Mouse (Mus musculus) ES-CJ7 (cell line): ENCODE measurements around the gene Rfxank.
A peak's percentile ranks its signal among the peaks of the same experiment; 100 is the strongest.

Source experiments
- DNase-seq: peaks from one replicate; pipeline ENCODE4 v3.0.0; 2011; ENCODE audit warnings: low read depth, low spot score

The Rfxank gene

DNA sequence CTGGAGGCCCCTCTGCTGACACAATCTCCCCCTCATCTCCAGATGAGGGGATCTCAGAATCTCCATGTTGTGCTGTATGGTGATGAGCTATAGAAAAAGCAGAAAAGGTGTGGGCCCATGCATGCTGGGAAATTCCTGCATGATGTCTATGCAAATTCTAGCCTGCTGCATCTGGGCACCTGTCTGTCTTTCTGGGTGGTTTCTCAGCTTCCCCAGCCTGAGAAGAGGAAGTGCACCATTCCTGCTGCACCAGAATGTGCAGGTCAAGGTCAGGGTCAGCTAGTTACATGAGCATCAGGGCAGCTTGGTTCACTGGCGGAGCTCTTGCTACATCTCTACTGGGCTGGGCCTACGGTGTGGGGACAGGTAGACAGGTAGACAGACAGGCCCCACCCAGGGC, 28.5 kb downstream of the Rfxank start:
- peak; percentile 63 for DNase-seq

DNA sequence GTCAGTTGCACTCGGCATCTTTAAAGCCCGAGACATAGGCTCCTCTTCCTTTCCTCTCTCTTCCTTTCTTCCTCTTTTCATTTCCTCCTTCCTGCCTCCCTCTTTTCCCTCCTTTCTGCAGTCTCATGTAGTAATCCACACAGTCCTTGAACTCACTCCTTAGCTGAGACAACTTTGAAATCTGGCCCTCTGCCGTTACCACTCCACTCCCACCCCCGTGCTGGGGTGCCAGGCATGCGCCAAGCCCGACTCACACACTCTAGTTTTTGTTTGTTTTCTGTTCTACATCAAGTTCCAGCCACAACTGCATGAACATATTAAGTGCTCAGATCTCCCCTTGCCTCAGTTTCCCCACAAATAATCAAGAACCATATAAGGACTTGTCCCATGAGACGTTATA, 34.0 kb downstream of the Rfxank start:
- DNase-seq, result no peak

DNA sequence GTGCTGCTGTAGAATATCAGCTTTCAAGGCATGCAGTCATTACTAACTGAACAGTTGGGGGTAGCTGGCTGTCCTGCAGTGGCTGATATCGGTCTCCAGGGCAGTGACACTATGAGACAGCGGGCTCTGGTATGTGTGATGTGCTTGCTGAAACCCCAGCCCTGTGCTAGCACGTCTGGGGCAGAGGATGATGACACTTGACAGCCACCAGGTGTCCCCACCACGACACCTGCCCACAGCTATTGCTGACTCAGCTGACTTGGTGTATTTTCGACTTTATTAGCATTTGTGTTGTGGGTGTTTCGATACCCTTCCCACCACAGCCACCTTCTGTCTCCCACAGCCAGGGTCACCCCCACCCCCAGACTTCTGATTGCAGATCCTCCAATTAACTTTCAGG, 34.4 kb downstream of the Rfxank start:
- peak; percentile 79 for DNase-seq

DNA sequence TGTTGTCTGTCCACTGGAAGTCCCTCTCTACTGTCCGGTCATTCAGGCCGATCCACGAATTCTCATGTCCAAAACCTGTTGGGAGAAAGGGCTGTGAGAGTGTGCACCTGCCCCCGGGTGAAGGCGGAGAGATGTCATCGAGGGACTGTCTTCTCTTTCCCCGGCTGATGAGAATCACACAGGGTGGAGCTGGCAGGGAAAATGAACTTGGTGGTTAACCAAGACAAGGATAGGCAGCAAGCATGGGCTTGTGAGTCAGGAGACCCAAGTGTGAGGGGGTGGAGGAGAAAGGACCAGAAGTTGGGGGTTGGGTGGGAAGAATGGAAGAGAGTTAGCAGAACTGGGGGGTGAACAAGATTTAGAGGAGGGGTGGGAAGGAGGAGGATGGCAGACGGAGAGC, 38.7 kb downstream of the Rfxank start:
- no peak for DNase-seq

DNA sequence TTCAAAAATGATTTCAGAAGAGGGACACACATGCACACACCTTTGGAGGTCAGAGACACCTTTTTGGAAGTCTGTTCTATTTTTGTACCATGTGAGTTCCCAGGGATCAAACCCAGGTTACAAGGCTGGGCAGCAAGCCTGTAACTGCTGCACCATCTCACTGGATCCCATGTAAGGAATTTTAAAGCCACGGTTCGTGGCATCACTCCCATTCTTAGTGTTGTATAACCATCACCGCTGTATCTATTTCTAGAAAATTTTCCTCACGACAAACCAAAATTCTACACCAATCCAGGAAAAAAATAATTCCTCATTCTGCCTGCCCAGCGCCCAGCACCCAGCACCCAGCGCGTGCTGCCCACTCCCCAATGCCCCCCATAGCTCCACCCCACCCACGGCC, 39.7 kb downstream of the Rfxank start:
- no peak for DNase-seq

DNA sequence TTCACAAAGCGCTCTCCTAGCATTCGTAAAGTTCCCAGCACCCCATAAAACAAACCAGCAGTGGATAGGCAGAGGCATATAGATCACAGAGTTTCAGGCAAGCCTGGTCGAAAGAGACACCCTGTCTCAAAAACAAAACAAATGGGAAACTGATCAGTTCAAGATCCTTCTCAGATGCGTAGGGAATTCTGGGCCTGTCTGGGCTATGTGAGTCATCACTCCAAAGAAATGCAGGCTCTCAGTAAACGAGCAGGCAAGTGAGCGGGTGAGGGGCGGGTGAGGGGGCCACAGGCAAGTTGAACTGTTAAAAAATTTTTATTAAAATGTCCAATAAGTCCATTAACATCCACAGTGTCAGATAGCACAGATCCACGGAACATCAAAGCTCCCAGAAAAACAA, 46.2 kb downstream of the Rfxank start:
- DNase-seq, result no peak

DNA sequence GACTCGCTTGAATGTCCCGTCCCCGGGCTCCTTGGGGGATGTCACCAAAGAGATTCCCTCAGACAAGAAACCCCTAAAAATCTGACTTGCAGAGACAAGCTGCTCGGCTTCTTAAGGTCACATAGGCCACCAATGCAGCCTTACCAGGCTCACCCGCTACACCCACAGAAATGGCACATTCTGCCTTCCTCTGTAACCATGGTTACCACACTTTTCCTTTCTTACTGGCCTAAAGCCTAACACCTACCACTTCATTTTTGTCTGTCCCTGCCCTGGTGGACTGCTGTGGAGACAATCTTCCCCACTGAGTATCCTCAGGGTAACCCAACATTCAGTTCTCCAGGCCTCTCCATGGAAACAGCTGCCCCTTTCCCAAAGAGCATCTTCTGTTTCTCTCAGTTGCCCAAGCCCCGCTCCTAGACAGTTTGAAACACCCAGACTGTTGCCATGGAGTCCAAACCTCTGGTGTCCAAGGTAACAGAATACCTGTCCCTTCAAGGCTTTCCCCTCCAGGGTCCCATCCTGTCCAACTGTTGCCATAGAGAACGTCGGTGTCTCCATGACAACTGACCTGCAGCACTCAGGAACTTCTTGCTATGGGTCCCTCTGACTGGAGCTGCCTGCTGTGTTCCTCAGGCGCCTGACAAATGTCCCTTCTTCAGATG, 49.5 kb downstream of the Rfxank start:
- DNase-seq, result peak; percentile 91

DNA sequence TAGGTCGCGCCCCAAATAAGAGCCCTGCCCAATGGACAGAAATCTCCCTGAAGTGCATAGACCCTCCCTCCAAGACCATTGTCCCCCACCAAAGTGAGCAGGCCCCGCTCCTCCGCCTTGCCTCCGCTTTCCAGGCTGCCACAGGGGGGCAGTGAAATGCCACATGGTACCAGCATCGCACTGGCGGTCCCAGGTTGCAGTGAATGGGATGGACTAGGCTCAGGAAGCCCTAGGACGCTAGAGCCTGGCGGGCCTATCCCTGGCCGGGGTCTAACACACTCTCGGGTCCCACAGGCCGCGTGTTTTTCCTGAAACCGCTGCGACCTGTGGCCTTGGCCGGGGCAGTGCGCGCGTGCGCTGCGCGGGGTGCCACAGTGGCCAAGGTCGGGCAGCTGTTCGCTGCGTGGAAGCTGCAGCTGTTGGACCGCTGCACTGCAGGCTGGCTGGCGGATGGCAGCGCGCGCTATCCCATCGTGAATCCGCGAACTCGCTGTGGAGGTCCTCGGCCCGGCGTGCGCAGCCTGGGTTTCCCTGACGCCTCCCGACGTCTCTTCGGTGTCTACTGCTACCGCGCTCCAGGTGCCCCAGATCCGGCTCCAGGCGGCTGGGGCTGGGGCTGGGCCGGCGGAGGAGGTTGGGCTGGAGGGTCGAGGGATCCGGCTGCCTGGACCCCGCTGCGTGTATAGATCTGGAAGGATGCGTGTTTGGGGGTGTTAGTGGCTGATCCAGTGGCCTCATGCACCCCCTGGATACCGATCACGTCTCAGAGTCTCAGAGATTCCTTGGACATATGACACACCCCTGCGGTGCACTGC, 50.9 kb downstream of the Rfxank start:
- peak; percentile 76 for DNase-seq

DNA sequence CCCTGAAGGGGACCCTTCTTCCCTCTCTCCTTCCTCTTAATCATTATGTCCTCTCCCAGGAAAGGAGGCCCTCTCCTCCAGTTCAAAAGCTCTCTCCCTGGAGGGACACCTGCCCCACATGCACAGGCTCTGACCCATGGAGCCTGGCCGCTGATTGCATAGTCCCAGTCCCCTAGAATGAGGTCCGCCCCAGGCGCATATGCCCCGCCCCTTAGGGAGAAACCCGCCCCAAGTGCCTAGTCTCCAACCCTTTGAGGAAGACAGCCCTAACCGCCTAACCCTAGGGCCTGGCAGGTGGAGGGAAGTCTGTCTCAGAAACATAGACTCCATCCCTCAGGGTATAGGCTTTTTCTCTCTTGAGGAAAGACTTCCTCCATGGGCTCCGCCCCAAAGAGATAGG, 51.7 kb downstream of the Rfxank start:
- DNase-seq, result peak; percentile 60

DNA sequence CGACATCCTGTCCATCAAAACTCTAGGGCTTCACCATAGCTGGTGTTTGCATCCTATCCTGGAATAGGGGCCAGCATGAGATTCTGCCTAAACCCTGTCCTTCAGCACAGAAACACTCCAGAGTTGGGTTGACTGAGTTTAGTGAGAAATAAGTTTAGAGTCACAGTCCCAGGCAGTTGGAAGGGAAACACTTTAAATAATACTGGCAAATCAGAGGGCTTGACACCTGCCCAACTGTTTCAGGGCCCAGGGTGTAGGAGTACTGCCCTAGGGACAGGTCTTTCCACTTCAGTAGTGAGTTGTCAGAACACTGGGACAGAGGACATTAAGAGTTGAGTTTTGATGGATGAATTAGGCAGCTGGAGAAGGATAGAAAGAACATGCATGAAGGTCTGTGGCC, 52.8 kb downstream of the Rfxank start:
- no peak for DNase-seq

DNA sequence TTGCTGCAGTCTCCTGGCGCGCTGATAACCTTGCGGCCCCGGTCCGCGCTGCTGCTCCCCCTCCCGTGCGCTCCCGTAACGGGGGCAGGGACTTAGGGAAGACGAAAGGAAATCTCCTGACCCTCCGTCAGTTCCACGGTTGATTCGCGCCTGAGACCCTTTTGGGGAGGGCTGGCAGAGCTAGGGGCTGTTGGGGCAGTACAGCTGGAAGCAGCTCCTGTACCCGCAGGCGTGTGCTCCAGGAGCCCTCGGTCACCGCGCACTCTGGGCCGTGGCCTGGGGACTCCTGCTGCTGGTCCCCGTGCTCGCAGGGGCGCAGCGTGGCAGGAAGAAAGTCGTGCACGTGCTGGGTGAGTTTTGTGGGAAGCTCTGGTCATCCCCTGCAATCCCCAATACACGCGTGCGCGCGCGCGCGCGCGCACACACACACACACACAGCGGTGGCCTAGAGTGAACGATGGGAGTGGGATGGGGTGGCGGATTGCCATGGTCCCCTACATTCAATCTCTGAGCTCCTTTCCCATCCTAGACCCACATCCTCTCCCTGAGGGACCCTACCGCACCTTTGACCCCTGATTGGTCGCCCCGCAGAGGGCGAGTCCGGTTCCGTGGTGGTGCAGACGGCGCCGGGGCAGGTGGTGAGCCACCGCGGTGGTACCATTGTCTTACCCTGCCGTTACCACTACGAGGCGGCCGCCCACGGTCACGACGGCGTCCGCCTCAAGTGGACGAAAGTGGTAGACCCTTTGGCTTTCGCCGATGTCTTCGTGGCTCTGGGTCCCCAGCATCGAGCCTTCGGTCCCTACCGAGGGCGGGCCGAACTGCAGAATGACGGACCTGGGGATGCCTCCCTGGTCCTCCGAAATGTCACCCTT, 54.5 kb downstream of the Rfxank start:
- DNase-seq, result peak; percentile 46

DNA sequence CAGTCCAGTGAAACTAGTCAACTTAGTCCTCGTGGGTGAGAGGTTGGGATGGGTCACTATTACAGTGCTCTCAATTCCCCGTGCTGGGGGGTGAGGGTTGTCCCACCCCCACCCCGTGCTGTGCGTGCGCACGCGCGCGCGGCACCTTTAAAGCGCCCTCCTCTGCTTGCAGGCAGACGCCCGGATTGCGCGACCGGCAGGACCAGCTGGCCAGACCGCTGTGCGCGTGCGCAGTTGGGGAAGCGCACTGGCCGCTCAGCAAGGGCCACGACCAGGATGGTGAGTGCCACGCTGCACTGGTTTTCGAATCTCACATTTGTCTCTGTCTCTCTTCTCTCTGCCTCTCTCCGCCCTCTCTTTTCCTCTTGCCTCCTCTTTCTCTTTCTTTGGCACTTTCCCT, 55.7 kb downstream of the Rfxank start, which contains the start of gene Hapln4:
Gene Hapln4, plus strand, starts transcription at position 173 of the 400 bp plus-strand sequence.
- DNase-seq, result peak; percentile 59

DNA sequence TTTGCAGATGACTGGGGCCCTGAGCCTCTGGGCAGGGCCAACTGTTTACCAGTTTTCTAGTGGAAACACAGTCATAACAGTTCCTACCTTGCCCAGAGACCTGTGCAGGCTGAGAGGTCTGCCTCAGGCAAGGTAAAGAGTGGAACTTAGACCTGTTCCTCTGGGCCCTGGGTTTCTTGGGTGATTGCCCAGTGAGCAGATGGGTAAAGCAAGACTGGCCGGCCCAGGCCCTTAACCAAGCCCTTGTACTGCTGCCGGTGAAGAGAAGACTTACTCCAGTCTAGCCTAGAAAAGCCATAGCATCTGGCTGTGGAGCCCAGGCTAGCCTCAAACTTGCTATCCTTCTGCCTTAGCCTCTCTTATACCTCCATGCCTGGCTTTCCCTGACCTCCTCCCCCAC, 57.0 kb downstream of the Rfxank start:
- DNase-seq, result no peak
